Mouse (Mus musculus) CH12.LX (cell line): ENCODE measurements around the gene Apol9a. TPM values are rescaled to one million over a fixed set of nuclear protein-coding genes. Genes with fewer than 3 reads are reported as not detected.

ENCODE experiments used
- DNase-seq: peaks from one replicate; pipeline ENCODE4 v3.0.0-alpha.2; 2013; ENCODE audit errors: extremely low read depth
- H3K27ac ChIP-seq: 2 replicates; pipeline ENCODE4 v1.5.1; 2012; ENCODE audit warnings: low read depth, mild to moderate bottlenecking, control low read depth, moderate library complexity; ENCODE audit not compliant: insufficient read depth
- H3K27me3 ChIP-seq: replicated peaks from 2 replicates; pipeline ENCODE3; 2012; ENCODE audit warnings: inconsistent platforms
- H3K36me3 ChIP-seq, 2 experiments: replicated peaks in 1 of 2; 2 replicates each; pipeline versions ENCODE3 to v1.6.1; 2012; ENCODE audit warnings: inconsistent platforms in 1 of 2, low read length in 1 of 2, mild to moderate bottlenecking in 1 of 2, mixed read lengths in 1 of 2, moderate library complexity in 1 of 2; ENCODE audit not compliant: control insufficient read depth in 1 of 2, insufficient read depth in 1 of 2
- H3K4me1 ChIP-seq, 2 experiments: 2 replicates each; pipeline ENCODE4 v1.6.1; 2012; ENCODE audit warnings: inconsistent platforms in 1 of 2, moderate library complexity in 1 of 2; ENCODE audit not compliant: insufficient read depth in 2 of 2, control insufficient read depth in 1 of 2
- H3K4me2 ChIP-seq: 2 replicates; pipeline ENCODE4 v1.6.1; 2012; ENCODE audit warnings: low read depth, mild to moderate bottlenecking, control low read depth; ENCODE audit not compliant: poor library complexity, insufficient read depth, severe bottlenecking
- H3K4me3 ChIP-seq, 3 experiments: fragments of 150-350 bp in 1 of 3; sonication (generic) in 1 of 3; replicated peaks in 1 of 3; 2 replicates each; pipeline versions ENCODE3 to v1.5.1; 2011 to 2012; ENCODE audit warnings: low read depth in 2 of 3, low read length in 2 of 3, mild to moderate bottlenecking in 2 of 3, moderate library complexity in 2 of 3, control low read depth in 1 of 3, improper control_type of control experiment in 1 of 3, inconsistent platforms in 1 of 3, mixed read lengths in 1 of 3; ENCODE audit not compliant: poor library complexity in 1 of 3
- H3K79me2 ChIP-seq: replicated peaks from 2 replicates; pipeline ENCODE4 v1.6.1; 2012; ENCODE audit warnings: mild to moderate bottlenecking, moderate library complexity; ENCODE audit not compliant: control insufficient read depth, poor library complexity, insufficient read depth, severe bottlenecking; ENCODE audit errors: extremely low read depth
- H3K9ac ChIP-seq: 2 replicates; pipeline ENCODE4 v1.6.1; 2012; ENCODE audit warnings: low read depth, mild to moderate bottlenecking, control low read depth, moderate library complexity; ENCODE audit not compliant: insufficient read depth
- H3K9me3 ChIP-seq: replicated peaks from 2 replicates; pipeline ENCODE3; 2012; ENCODE audit warnings: low read length, inconsistent platforms, mixed read lengths
- BHLHE40 ChIP-seq: IDR thresholded peaks from 2 replicates; pipeline ENCODE4 v1.6.1; 2011; ENCODE audit warnings: mild to moderate bottlenecking, low read depth, low read length, improper control_type of control experiment
- CHD1 ChIP-seq: IDR thresholded peaks from 2 replicates; pipeline ENCODE4 v1.6.1; 2012; ENCODE audit warnings: low read depth, low read length, improper control_type of control experiment, inconsistent platforms
- CTCF ChIP-seq, 2 experiments: IDR thresholded peaks in 1 of 2; conservative IDR thresholded peaks in 1 of 2; 2 replicates each; pipeline ENCODE4 v1.5.1; 2011 to 2012; ENCODE audit warnings: low read depth in 2 of 2, low read length in 2 of 2, improper control_type of control experiment in 1 of 2, inconsistent platforms in 1 of 2, mild to moderate bottlenecking in 1 of 2, moderate library complexity in 1 of 2
- IRF4 ChIP-seq: IDR thresholded peaks from 2 replicates; pipeline ENCODE4 v1.6.1; 2014; ENCODE audit warnings: low read depth, mild to moderate bottlenecking, inconsistent platforms, low read length, improper control_type of control experiment
- JUND ChIP-seq: conservative IDR thresholded peaks from 2 replicates; pipeline ENCODE4 v1.6.1; 2011; ENCODE audit warnings: low read depth, low read length, improper control_type of control experiment
- MEF2A ChIP-seq: IDR thresholded peaks from 2 replicates; pipeline ENCODE4 v1.6.1; 2014; ENCODE audit warnings: low read depth, mild to moderate bottlenecking, inconsistent platforms, low read length, improper control_type of control experiment, borderline replicate concordance
- MYC ChIP-seq: IDR thresholded peaks from 2 replicates; pipeline ENCODE4 v1.6.1; 2011; ENCODE audit warnings: low read depth, mild to moderate bottlenecking, improper control_type of control experiment, low read length
- NELFE ChIP-seq: IDR thresholded peaks from 2 replicates; pipeline ENCODE4 v1.6.1; 2011; ENCODE audit warnings: low read depth, low read length, improper control_type of control experiment
- RAD21 ChIP-seq: IDR thresholded peaks from 2 replicates; pipeline ENCODE4 v1.6.1; 2011; ENCODE audit warnings: low read depth, mild to moderate bottlenecking, low read length, improper control_type of control experiment, moderate library complexity
- RCOR1 ChIP-seq: conservative IDR thresholded peaks from 2 replicates; pipeline ENCODE4 v1.6.1; 2012; ENCODE audit warnings: low read depth, mild to moderate bottlenecking, inconsistent platforms, low read length, improper control_type of control experiment
- SMC3 ChIP-seq: IDR thresholded peaks from 2 replicates; pipeline ENCODE4 v1.6.1; 2011; ENCODE audit warnings: low read depth, low read length, improper control_type of control experiment
- TCF12 ChIP-seq: IDR thresholded peaks from 2 replicates; pipeline ENCODE4 v1.6.1; 2014; ENCODE audit warnings: low read depth, mild to moderate bottlenecking, inconsistent platforms, low read length, improper control_type of control experiment
- UBTF ChIP-seq: IDR thresholded peaks from 2 replicates; pipeline ENCODE4 v1.6.1; 2012; ENCODE audit warnings: low read depth, mild to moderate bottlenecking, inconsistent platforms, low read length, improper control_type of control experiment, moderate library complexity
- dilution Hi-C: fragments of 300-500 bp; cut with MboI; formaldehyde crosslinking; loops from 2 replicates; pipeline ENCODE4 v1.14.3; 2020; ENCODE audit warnings: low sequenced_read_pairs; ENCODE audit not compliant: extremely low pct_unique_long_range_greater_than_20kb, extremely low pct_ligation_motif_present
- in situ Hi-C: fragments of 300-500 bp; cut with MboI; formaldehyde crosslinking; loops from 3 replicates; pipeline ENCODE4 v1.14.3; 2019; ENCODE audit warnings: low sequenced_read_pairs, low pct_ligation_motif_present, low pct_unique_long_range_greater_than_20kb, mixed read lengths
- polyA plus RNA-seq: library from polyadenylated mRNA; unstranded; fragments of >175 nt; gene quantifications from 2 replicates; pipeline ENCODE4 v1.2.1, GENCODE M21; 2012; ENCODE audit warnings: low read depth; ENCODE audit not compliant: insufficient read length
- total RNA-seq, 2 experiments: library from RNA; depleted of rRNA; stranded (reverse); fragments of 300-350 nt in 1 of 2; fragments of >200 nt in 1 of 2; gene quantifications; 2 replicates each; pipeline ENCODE4 v1.2.3; 2012 to 2014

The Apol9a gene
- total and polyA plus RNA-seq, 3 experiments: not detected

GRCm38 (mm10) chr15:77359084-77359483 lies 51.9 kb downstream of the Apol9a start:
- Histone ChIP-seq H3K36me3 (no peaks in the 10 kb centered on the region), H3K9me3 (no peaks in the 10 kb centered on the region), H3K79me2 (no peaks in the 10 kb centered on the region), H3K4me1 (peaks cover 0 to 3% of the 10 kb centered on the region in 2 experiments; a peak in 2 of 4 replicates), H3K4me3 (no peak overlapping the region), H3K27ac (no peak overlapping the region), H3K27me3 (peaks cover 75% of the 10 kb centered on the region), H3K4me2 (no peak overlapping the region), H3K9ac (no peak overlapping the region)
- TF ChIP-seq BHLHE40 (no peak), CTCF (conservative IDR thresholded peaks at IDR 0.05 in 1 of 2, IDR thresholded peaks at IDR 0.05 in 1 of 2; ENCODE audit: low read depth in 2 of 2, low read length in 2 of 2) (0 out of 4 replicates have a peak, but pooled peaks of 1 of the 2 experiments have one; percentile 2), MEF2A (no peak)
- in situ Hi-C loops (loop anchor here (10.0 to 25.0 kb wide), 2 partner anchors 134 to 372 kb away; no protein-coding TSS in a partner anchor), dilution Hi-C loops (no loop called here)
- no peak for DNase-seq

- DNase-seq: peak; percentile 46
- Histone ChIP-seq H3K27me3 (peaks cover 75% of the 10 kb centered on the region), H3K79me2 (no peaks in the 10 kb centered on the region), H3K27ac (no peak overlapping the region), H3K4me1 (peaks cover 0 to 3% of the 10 kb centered on the region in 2 experiments; a peak in 2 of 4 replicates), H3K4me2 (no peak overlapping the region), H3K36me3 (no peaks in the 10 kb centered on the region), H3K9me3 (no peaks in the 10 kb centered on the region), H3K9ac (no peak overlapping the region), H3K4me3 (no peak overlapping the region)
- in situ Hi-C loops: loop anchor here (10.0 to 25.0 kb wide), 2 partner anchors 134 to 371 kb away; no protein-coding TSS in a partner anchor
- peak; percentile 74 for TF ChIP-seq SMC3
- TF ChIP-seq RAD21: peak; percentile 83
- no peak for TF ChIP-seq TCF12
- 0 out of 2 replicates have a peak, but pooled peaks have one; percentile 18 for TF ChIP-seq MYC
- TF ChIP-seq NELFE: peak; percentile 44; the same call in 1 of the 2 replicates
- no peak for TF ChIP-seq RCOR1
- TF ChIP-seq IRF4: 0 out of 2 replicates have a peak, but pooled peaks have one; percentile 25
- no peak for TF ChIP-seq JUND
- peak; percentile 54 to 90; a peak in 3 of 4 replicates for TF ChIP-seq CTCF (conservative IDR thresholded peaks at IDR 0.05 in 1 of 2, IDR thresholded peaks at IDR 0.05 in 1 of 2; ENCODE audit: low read depth in 2 of 2, low read length in 2 of 2)
- no peak for TF ChIP-seq UBTF
- no peak for TF ChIP-seq CHD1
- dilution Hi-C loops: no loop called here
These were observed 52.5 kb downstream of the Apol9a start for GRCm38 (mm10) chr15:77358320-77359040.
